Mouse (Mus musculus) embryonic fibroblast, embryonic 13.5 days (primary cell): ENCODE results near the gene Zfp92. TPM values are rescaled to one million over a fixed set of nuclear protein-coding genes. Genes with fewer than 3 reads are reported as not detected.

Experiments used
- H3K27ac ChIP-seq: 2 replicates; pipeline ENCODE4 v1.5.1; 2012; ENCODE audit warnings: low read length, control low read depth, inconsistent platforms; ENCODE audit not compliant: insufficient read depth
- H3K4me1 ChIP-seq: 2 replicates; pipeline ENCODE4 v1.6.1; 2011; ENCODE audit warnings: low read length; ENCODE audit not compliant: control insufficient read depth, insufficient read depth
- H3K4me3 ChIP-seq: 2 replicates; pipeline ENCODE4 v1.5.1; 2011; ENCODE audit warnings: mild to moderate bottlenecking, control low read depth, low read length; ENCODE audit not compliant: insufficient read depth
- CTCF ChIP-seq: IDR thresholded peaks from 2 replicates; pipeline ENCODE4 v1.5.1; 2011; ENCODE audit warnings: mild to moderate bottlenecking, control low read depth, low read length, moderate library complexity, borderline replicate concordance; ENCODE audit not compliant: insufficient read depth
- POLR2A ChIP-seq: IDR thresholded peaks from 2 replicates; pipeline ENCODE4 v1.6.1; 2011; ENCODE audit warnings: low read depth, mild to moderate bottlenecking, control low read depth, low read length, moderate library complexity
- polyA plus RNA-seq: library from polyadenylated mRNA; stranded (reverse); fragments of >200 nt; gene quantifications from 2 replicates; pipeline ENCODE4 v1.2.4, GENCODE M21; 2011; ENCODE audit warnings: low read depth; ENCODE audit not compliant: missing spikeins, insufficient read length

Gene Zfp92
- polyA plus RNA-seq, 1 experiment = not detected

DNA sequence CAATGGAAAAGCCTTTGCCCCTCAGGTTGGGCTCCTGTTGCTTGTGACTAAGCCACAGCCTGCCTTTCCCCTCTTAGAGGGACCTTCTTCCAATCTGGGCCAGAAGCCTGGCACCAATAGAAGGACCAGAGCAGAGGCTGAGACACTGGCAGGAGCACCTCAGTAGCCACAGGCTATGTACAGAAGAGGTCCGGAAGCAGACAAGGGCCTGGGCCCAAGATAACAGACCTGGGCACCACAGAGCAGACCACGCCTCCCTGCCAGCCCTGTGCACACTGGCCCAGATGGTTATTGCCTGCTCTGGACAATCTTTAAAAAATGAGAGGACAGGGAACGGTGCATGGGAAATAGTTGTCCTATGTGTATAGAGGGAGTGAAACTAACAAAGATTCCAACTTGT is 60.9 kb downstream of the Zfp92 start:
- no peak for TF ChIP-seq POLR2A
- TF ChIP-seq CTCF = no peak
- Histone ChIP-seq H3K27ac (no peak overlapping the region), H3K4me1 (peaks cover 29% of the 10 kb centered on the region), H3K4me3 (no peak overlapping the region)

DNA sequence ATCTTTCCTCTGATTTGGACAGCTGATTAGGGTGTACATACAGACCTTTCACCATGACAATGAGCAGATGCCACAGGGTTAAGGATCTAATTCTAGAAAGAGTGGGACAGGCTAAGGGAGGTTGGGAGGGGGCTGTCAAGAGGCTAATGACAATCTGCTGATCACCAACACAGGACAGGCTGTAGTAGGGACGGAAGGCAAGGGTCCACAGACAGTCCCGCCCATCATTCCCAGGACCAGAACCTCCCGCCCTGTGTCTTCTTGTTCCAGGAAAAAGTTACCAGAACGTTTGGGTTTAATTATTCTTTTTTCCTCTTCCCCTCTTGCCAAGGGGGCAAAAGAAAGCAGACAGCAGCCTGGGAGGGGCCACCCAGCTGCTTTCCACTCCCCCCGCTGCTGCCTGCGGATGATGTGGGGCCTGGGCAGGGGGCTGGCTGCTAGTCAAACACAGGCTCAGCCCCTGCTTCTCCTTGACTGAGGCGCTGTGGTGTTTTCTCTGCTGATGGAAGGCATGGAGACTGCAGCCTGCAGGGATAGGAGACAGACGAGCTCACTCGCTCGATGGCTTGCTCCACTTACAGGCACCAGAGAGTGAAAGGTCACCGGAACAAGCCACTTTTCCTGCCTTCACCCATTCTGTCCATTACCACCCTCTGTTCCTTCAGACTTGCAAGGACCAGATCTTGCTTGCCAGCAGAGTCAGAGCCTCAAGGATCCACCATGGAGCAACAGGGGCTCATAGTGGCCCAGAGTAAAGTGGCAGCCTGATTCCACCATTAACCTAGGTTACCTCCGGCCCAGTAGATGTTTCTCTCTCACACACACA is 63.7 kb downstream of the Zfp92 start:
- no peak overlapping the region for H3K4me3 ChIP-seq
- TF ChIP-seq CTCF (no peak), POLR2A (no peak)
- H3K27ac ChIP-seq = peak overlapping the region; percentile 98
- H3K4me1 ChIP-seq = peaks cover 25% of the 10 kb centered on the region

DNA sequence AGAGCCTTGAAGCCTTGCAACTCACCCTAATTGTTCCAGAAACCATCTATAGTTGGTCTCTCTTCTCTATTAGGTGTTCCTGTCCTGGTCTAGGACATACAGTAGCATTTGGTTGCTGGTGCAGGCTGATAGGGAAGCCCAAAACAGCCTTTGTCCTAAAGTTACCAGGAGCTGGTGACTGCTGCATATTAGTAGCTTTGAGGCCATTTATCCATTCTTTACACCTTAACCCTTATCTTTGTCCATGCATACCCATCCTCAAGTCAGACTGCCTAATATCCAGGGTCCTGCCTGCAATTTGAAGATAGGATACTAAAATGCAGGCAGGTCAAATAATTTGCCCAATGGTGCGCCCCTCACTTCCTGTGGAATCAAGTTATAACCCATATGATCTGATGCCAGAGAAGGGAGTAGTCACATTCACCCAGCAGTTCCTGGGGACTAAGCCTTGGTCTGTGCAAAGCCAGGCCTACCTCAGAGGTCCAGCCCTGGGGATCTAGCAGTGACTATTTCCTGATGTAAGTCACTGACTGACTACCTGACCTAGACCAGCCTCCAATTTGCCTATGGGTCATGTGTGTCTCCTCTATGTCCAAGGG is 64.9 kb downstream of the Zfp92 start:
- TF ChIP-seq CTCF (no peak), POLR2A (no peak)
- peaks cover 22% of the 10 kb centered on the region for H3K4me1 ChIP-seq
- peak overlapping the region; percentile 98 for H3K27ac ChIP-seq
- H3K4me3 ChIP-seq = no peak overlapping the region

DNA sequence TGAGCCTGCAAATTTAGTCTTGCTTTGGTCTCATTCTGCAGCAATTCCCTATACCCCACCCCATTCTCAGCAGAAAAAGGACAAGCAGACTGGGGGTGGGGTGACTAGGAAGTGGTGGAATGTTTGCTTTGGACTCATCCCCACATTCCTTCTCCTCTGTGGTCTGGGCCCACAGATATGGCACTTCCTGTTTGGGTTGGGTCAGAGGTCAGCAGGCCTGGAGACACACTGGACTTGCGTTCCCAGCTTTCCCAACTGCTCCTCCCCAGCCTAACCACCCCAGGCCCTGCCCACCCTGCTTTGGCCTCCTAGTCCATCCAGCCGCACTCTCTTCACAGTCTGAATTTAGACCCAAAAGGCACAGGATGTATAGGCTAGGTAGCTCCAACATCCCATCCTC is 65.7 kb downstream of the Zfp92 start:
- H3K4me3 ChIP-seq = no peak overlapping the region
- H3K4me1 ChIP-seq = peaks cover 25% of the 10 kb centered on the region
- TF ChIP-seq POLR2A = no peak
- TF ChIP-seq CTCF = no peak
- H3K27ac ChIP-seq = peak overlapping the region; percentile 98

DNA sequence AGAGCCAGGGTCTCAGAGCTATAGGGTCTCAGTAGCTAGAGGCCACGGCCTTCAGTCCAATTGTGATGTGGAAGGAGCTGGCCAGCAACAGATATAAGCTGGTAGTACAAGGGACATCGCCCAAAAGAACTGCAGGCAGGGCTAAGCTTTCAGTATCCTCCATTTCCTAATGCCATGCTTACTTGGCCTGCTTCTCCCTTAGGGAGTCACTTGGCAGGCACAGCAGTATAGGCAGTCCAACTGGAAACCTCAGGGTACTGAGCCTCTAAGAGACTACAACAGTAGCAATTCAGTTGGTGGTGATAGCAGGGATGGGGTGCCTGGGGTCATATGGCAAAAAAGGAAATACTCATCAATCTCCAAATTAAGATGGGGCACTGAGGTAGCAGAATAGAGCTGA is 66.6 kb downstream of the Zfp92 start:
- H3K4me3 ChIP-seq = no peak overlapping the region
- peaks cover 25% of the 10 kb centered on the region for H3K4me1 ChIP-seq
- no peak for TF ChIP-seq POLR2A
- peak overlapping the region; percentile 97 for H3K27ac ChIP-seq

Other genes starting within 250 kb of the Zfp92 start
- not detected in 2 replicates for gene Spin2d, start 234.1 kb upstream of the Zfp92 start, polyA plus RNA-seq
- gene Xlr3b, start 218.9 kb upstream of the Zfp92 start, polyA plus RNA-seq = 2.5 and 2.9 TPM in 2 replicates
- not detected in 2 replicates for gene Xlr4b, start 196.8 kb upstream of the Zfp92 start, polyA plus RNA-seq
- gene F8a, start 182.8 kb upstream of the Zfp92 start, polyA plus RNA-seq = 2.8 and 4.0 TPM in 2 replicates
- gene Xlr4c, start 168.0 kb upstream of the Zfp92 start, polyA plus RNA-seq = not detected in 2 replicates
- gene Xlr3c, start 145.7 kb upstream of the Zfp92 start, polyA plus RNA-seq = not detected in 2 replicates
- not detected in 2 replicates for gene Xlr5a, start 118.1 kb upstream of the Zfp92 start, polyA plus RNA-seq
- not detected in 2 replicates for gene Xlr5c, start 118.1 kb upstream of the Zfp92 start, polyA plus RNA-seq
- not detected in 2 replicates for gene Gm45015, start 74.3 kb upstream of the Zfp92 start, polyA plus RNA-seq
- 35.4 and 42.6 TPM in 2 replicates for gene Zfp275, start 68.5 kb upstream of the Zfp92 start, polyA plus RNA-seq
- gene Gm18336, start 12.4 kb upstream of the Zfp92 start, polyA plus RNA-seq = not detected in 2 replicates
- not detected in 2 replicates for gene Trex2, start 24.2 kb downstream of the Zfp92 start, polyA plus RNA-seq
- 25.2 and 33.5 TPM in 2 replicates for gene Haus7, start 47.9 kb downstream of the Zfp92 start, polyA plus RNA-seq
- 6,335 and 6,763 TPM in 2 replicates for gene Bgn, start 72.5 kb downstream of the Zfp92 start, polyA plus RNA-seq
- gene Atp2b3, start 92.0 kb downstream of the Zfp92 start, polyA plus RNA-seq = not detected in 2 replicates
- gene Dusp9, start 228.3 kb downstream of the Zfp92 start, polyA plus RNA-seq = 4.3 and 5.3 TPM in 2 replicates
- gene Pnck, start 249.0 kb downstream of the Zfp92 start, polyA plus RNA-seq = 3.2 and 4.3 TPM in 2 replicates